Comparison of ENCODE assay signal across 9 mouse cellular contexts in genomic region chr1:132881041-132881761, GRCm38 (mm10). TPM values are rescaled to one million over a fixed set of nuclear protein-coding genes. Genes with fewer than 3 reads are reported as not detected.
DNase-seq lines count a peak whose midpoint lies in the region; ATAC-seq and TF ChIP-seq lines count a peak whose summit lies in the region.
"Had no signal": no experiment of that assay in that cellular context is flagged by ENCODE, and none has a peak within 500 bp of the region (broad histone marks: within the 10 kb centered on the region; RNA-seq: fewer than 3 reads in every experiment).

No protein-coding gene starts in this region.

- under 1% methylated on average over 28 of the region's 28 CpGs for WGBS in heart, embryonic 10.5 days
- 2% methylated on average over 28 of the region's 28 CpGs for WGBS in stomach, embryonic 16.5 days

- H3K27me3 ChIP-seq in heart, embryonic 10.5 days (ENCODE audit: insufficient read depth, poor library complexity, severe bottlenecking) = peaks cover 75% of the 10 kb centered on the region
- H3K27me3 ChIP-seq in stomach, embryonic 16.5 days (ENCODE audit: control insufficient read depth, insufficient read depth, low read length) = peaks cover 45% of the 10 kb centered on the region

- H3K9me3 ChIP-seq in heart, embryonic 10.5 days = no peaks in the 10 kb centered on the region
- H3K9me3 ChIP-seq in stomach, embryonic 16.5 days (replicated peaks; ENCODE audit: control insufficient read depth, low read length) = no peaks in the 10 kb centered on the region

- H3K4me3 ChIP-seq in heart, embryonic 10.5 days = peak overlapping the region; percentile 85
- peak overlapping the region; percentile 87 for H3K4me3 ChIP-seq in layer of hippocampus, adult 2 months
- H3K4me3 ChIP-seq in stomach, embryonic 16.5 days (replicated peaks; ENCODE audit: low read length) = peak overlapping the region; percentile 58

- peak; percentile 51; the same call in 1 of the 2 replicates for ATAC-seq in stomach, embryonic 16.5 days (ENCODE audit: insufficient read depth, low FRiP score)
- ATAC-seq: Patski had no signal

- H3K4me1 ChIP-seq in heart, embryonic 10.5 days = peaks cover 40% of the 10 kb centered on the region
- H3K4me1 ChIP-seq in stomach, embryonic 16.5 days (ENCODE audit: control insufficient read depth, insufficient read depth, low read length) = 0 out of 2 replicates have a peak, but pooled peaks cover 6% of the 10 kb centered on the region

- no peaks in the 10 kb centered on the region for H3K36me3 ChIP-seq in heart, embryonic 10.5 days
- H3K36me3 ChIP-seq in stomach, embryonic 16.5 days (ENCODE audit: control insufficient read depth, insufficient read depth, low read length) = no peaks in the 10 kb centered on the region

- H3K9ac ChIP-seq in stomach, embryonic 16.5 days (ENCODE audit: low read length) = peak overlapping the region; percentile 67

- no peak for TF ChIP-seq CTCF in layer of hippocampus, adult 2 months (conservative IDR thresholded peaks at IDR 0.05)

- peak; percentile 54 to 73 for DNase-seq in left cerebral cortex, adult 18-20 months (ENCODE audit: low spot score in 2 of 2)
- DNase-seq in left cerebral cortex, adult 11 months (ENCODE audit: low spot score) = no peak
- DNase-seq in embryo, embryonic 10.5 days (ENCODE audit: low spot score) = peak; percentile 67
- no peak for DNase-seq in heart, embryonic 10.5 days (ENCODE audit: low spot score)
- DNase-seq in layer of hippocampus, adult 2 months (ENCODE audit: low spot score in 2 of 2) = peak; percentile 72 to 79
- DNase-seq in mesoderm, embryonic 11.5 days (ENCODE audit: low read depth, low spot score) = peak; percentile 56
- no peak for DNase-seq in thymus, postnatal 4 days

- H3K27ac ChIP-seq in heart, embryonic 10.5 days = peak overlapping the region; percentile 75
- peak overlapping the region; percentile 99 for H3K27ac ChIP-seq in layer of hippocampus, adult 2 months
- H3K27ac ChIP-seq in stomach, embryonic 16.5 days (ENCODE audit: low read length) = no peak overlapping the region

- H3K4me2 ChIP-seq in stomach, embryonic 16.5 days (ENCODE audit: low read depth, low read length) = peak overlapping the region; percentile 93

RNA-seq across cellular contexts. Expression of gene Lrrn2, which starts 1.1 kb away (rescaled TPM):
- 10 to 100 TPM; 88.8 to 95.5 TPM for total RNA-seq in left cerebral cortex, adult 18-20 months (2021)
- polyA plus RNA-seq in heart, embryonic 10.5 days (2016; fragmentation: Nextera tagmentation; extraction: Ambion mirVana) = 5.1 and 6.3 TPM in 2 replicates
- total RNA-seq in layer of hippocampus, adult 2 months (2021) = 100 to 1,000 TPM; 218 to 236 TPM
- 3.1 and 3.3 TPM in 2 replicates for polyA plus RNA-seq in stomach, embryonic 16.5 days (2015; fragmentation: Nextera tagmentation; extraction: Ambion mirVana)
- polyA plus RNA-seq: Patski had no signal

Comparison
In these comparisons a context has a peak if more than half of its experiments do, and no peak if none do; other contexts are left out.
1. DNase-seq: peak in left cerebral cortex, adult 18-20 months (2 of 2), embryo, embryonic 10.5 days (single experiment), layer of hippocampus, adult 2 months (2 of 2) and mesoderm, embryonic 11.5 days (single experiment); none in left cerebral cortex, adult 11 months (single experiment), heart, embryonic 10.5 days (single experiment) and thymus, postnatal 4 days (single experiment).
2. Peak in every context shown above with its lines, with median percentiles within 50 percentile points of each other: H3K4me3 ChIP-seq.